Mouse (Mus musculus) splenic B cell, adult 2 months (primary cell): ENCODE data around the gene Gm10228.
"Not testable (repeated sequence)": the region's sequence is repeated elsewhere in the genome, so short reads cannot be mapped to it uniquely, and the experiment has no call there.

Experiments used
- DNase-seq: peaks from one replicate; pipeline ENCODE4 v3.0.0-alpha.2; 2011; ENCODE audit warnings: low read depth, low spot score
- H3K27me3 ChIP-seq: 2 replicates; pipeline ENCODE4 v1.6.1; 2012; ENCODE audit warnings: mild to moderate bottlenecking, low read length, moderate library complexity, mixed read lengths; ENCODE audit not compliant: control insufficient read depth, poor library complexity, insufficient read depth, severe bottlenecking
- H3K36me3 ChIP-seq: 2 replicates; pipeline ENCODE4 v1.6.1; 2012; ENCODE audit warnings: mild to moderate bottlenecking, low read length, moderate library complexity, mixed read lengths; ENCODE audit not compliant: control insufficient read depth, poor library complexity, insufficient read depth, severe bottlenecking

Gm10228 gene

GRCm38 (mm10) chr16:89041372-89041771 lies at the start of gene Gm10228:
Gm10228 (minus strand) TSS chr16:89041472.
- not testable (repeated sequence) for H3K27me3 ChIP-seq, H3K36me3 ChIP-seq, DNase-seq

DNA sequence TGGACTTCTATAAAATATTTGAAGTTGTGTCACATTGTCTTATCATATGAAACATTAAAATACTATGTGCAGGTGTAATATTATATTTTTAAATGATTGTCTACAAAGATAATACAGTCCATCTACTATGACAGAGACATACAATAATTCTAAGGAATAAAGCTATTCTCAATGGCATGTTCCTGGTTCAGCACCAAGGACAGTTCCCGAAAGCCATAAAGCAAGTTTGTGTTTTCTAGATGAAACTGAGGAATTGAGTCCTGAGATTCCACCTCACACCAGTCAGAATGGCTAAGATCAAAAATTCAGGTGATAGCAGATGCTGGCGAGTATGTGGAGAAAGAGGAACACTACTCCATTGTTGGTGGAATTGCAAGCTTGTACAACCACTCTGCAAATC lies 29.8 kb upstream of the Gm10228 start:
- not testable (repeated sequence) for DNase-seq, H3K27me3 ChIP-seq, H3K36me3 ChIP-seq

DNA sequence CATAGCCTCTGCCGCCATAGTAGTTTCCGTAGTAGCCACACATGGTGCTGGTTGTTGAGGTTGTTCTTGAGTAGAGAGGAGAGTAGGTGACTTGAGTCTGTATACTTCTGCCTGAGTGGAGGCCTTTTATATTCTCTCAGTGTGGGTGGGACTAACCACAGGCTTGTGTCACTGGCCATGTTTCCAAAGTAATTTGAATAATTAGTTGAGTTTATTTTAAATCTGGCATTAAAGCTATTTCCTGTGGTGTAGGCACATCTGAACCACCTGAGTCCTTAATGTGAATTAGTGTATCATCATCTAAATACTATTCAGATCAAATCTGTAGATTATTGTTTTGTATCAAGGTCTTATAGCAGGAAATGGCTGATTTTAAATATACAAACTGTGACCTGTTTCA lies 22.6 kb upstream of the Gm10228 start, which contains the start of gene 1110025L11Rik:
Gene 1110025L11Rik (minus strand): TSS at position 101 of the 400 bp plus-strand sequence.
- not testable (repeated sequence) for H3K27me3 ChIP-seq, DNase-seq, H3K36me3 ChIP-seq

DNA sequence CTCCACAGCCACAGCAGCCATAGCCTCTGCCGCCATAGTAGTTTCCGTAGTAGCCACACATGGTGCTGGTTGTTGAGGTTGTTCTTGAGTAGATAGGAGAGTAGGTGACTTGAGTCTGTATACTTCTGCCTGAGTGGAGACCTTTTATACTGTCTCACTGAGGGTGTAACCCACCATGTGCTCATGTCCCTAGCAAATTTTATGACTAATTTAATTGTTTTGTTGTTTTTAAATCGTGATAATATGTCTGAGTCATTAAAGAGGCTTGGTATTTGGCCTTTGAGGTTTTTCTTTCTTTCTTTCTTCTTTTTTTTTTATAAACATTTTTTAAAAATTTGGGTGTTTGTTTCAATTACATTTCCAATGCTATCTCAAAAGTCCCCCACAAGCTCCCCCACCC lies 6.5 kb upstream of the Gm10228 start, which contains the start of gene Krtap6-5:
Gene Krtap6-5 (minus strand): TSS at position 101 of the 400 bp plus-strand sequence.
- DNase-seq: no peak
- Histone ChIP-seq H3K36me3 (no peaks in the 10 kb centered on the region), H3K27me3 (no peaks in the 10 kb centered on the region)

DNA sequence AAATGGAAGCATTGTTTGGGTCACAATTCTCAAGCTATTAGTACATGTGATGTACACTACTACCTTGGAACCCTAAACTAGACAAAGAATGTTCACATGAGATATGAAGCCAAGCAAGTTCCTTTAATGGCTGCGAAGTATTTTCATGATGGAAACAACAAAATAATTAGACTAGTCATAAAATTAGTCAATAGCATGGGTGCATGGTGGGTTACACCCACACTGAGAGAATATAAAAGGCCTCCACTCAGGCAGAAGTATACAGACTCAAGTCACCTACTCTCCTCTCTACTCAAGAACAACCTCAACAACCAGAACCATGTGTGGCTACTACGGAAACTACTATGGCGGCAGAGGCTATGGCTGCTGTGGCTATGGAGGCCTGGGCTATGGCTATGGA lies 9.9 kb downstream of the Gm10228 start, which contains the start of gene Krtap6-1:
Gene Krtap6-1 (plus strand): TSS at position 301 of the 400 bp plus-strand sequence.
- not testable (repeated sequence) for H3K36me3 ChIP-seq, H3K27me3 ChIP-seq, DNase-seq

GRCm38 (mm10) chr16:89014984-89015383 lies 26.3 kb downstream of the Gm10228 start, which contains the start of gene Gm10229:
Gm10229 (plus strand) TSS chr16:89015284.
- not testable (repeated sequence) for H3K27me3 ChIP-seq, DNase-seq, H3K36me3 ChIP-seq

GRCm38 (mm10) chr16:89013973-89014372 lies 27.3 kb downstream of the Gm10228 start:
- DNase-seq: no peak
- Histone ChIP-seq H3K27me3 (no peaks in the 10 kb centered on the region), H3K36me3 (no peaks in the 10 kb centered on the region)

DNA sequence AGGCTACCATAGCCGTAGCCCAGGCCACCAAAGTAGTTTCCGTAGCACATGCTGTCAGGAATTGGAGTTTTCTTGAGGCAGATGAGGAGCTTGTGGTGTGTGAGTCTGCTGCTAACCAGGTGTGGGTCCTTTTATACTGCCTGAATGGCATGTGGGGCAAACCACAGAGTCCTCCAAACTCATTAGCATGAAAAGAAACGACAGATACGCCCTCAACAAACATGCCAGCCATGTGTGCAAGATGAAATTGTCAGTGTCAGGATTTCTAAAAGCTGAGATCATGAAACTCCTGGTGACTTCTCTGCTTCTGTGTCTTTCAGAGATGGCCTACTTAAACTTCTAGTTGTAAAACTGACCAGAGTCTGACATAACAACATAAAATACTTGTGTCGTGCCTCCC lies 30.6 kb downstream of the Gm10228 start, which contains the start of gene Krtap22-2:
Gene Krtap22-2 (minus strand): TSS at position 101 of the 400 bp plus-strand sequence.
- no peak for DNase-seq
- H3K36me3 ChIP-seq: no peaks in the 10 kb centered on the region
- H3K27me3 ChIP-seq: no peaks in the 10 kb centered on the region
